Mouse (Mus musculus) heart, adult 2 months (tissue): ENCODE data around the gene Adcy2. TPM values are rescaled to one million over a fixed set of nuclear protein-coding genes. Genes with fewer than 3 reads are reported as not detected.

Source experiments
- DNase-seq, 2 experiments: peaks; one replicate each; pipeline ENCODE4 v3.0.0; 2021
- H3K27ac ChIP-seq: fragments of 200-600 bp; 2 replicates; pipeline ENCODE4 v1.8.1; 2022
- H3K27me3 ChIP-seq: fragments of 200-500 bp; 2 replicates; pipeline ENCODE4 v1.6.1; 2012; ENCODE audit warnings: mild to moderate bottlenecking, low read length, inconsistent platforms, mixed read lengths; ENCODE audit not compliant: control insufficient read depth, insufficient read depth
- H3K36me3 ChIP-seq: fragments of 200-500 bp; 2 replicates; pipeline ENCODE4 v1.6.1; 2012; ENCODE audit warnings: low read length, inconsistent platforms; ENCODE audit not compliant: control insufficient read depth, insufficient read depth
- H3K4me1 ChIP-seq: fragments of 200-500 bp; 2 replicates; pipeline ENCODE4 v1.6.1; 2011; ENCODE audit warnings: low read length; ENCODE audit not compliant: control insufficient read depth, insufficient read depth
- H3K4me3 ChIP-seq: fragments of 200-600 bp; 2 replicates; pipeline ENCODE4 v1.8.1; 2022
- H3K79me2 ChIP-seq: fragments of 200-500 bp; replicated peaks from 2 replicates; pipeline ENCODE4 v1.6.1; 2012; ENCODE audit warnings: mild to moderate bottlenecking, inconsistent platforms, low read length, moderate library complexity, mixed read lengths; ENCODE audit not compliant: control insufficient read depth, insufficient read depth
- H3K9ac ChIP-seq: fragments of 200-500 bp; 2 replicates; pipeline ENCODE4 v1.6.1; 2012; ENCODE audit warnings: low read depth, mild to moderate bottlenecking, control low read depth, inconsistent platforms, low read length, mixed read lengths
- CTCF ChIP-seq: fragments of 200-600 bp; IDR thresholded peaks from 2 replicates; pipeline ENCODE4 v1.8.1; 2022; ENCODE audit warnings: antibody characterized with exemption, mild to moderate bottlenecking, moderate library complexity
- EP300 ChIP-seq: fragments of 200-500 bp; IDR thresholded peaks from 2 replicates; pipeline ENCODE4 v1.6.1; 2011; ENCODE audit warnings: low read depth, low read length, control low read depth; ENCODE audit not compliant: insufficient read depth
- POLR2A ChIP-seq: fragments of 200-500 bp; IDR thresholded peaks from 2 replicates; pipeline ENCODE4 v1.6.1; 2011; ENCODE audit warnings: mild to moderate bottlenecking, low read depth, low read length, control low read depth; ENCODE audit not compliant: insufficient read depth
- WGBS: fragments of 180-500 bp; shearing (Covaris S2); methylation state at CpG from one replicate; pipeline ENCODE4 v1.1.7; 2018; 5-methylcytosine and 5-hydroxymethylcytosine counted together
- intact Hi-C: fragments of 180-260 bp; cut with DNase I; formaldehyde crosslinking; loops from one replicate; pipeline ENCODE4 v1.15.1; 2025
- polyA plus RNA-seq: library from polyadenylated mRNA; depleted of rRNA; stranded (reverse); fragments of >200 nt; gene quantifications from 2 replicates; pipeline ENCODE4 v1.2.3, GENCODE M21; 2012
- total RNA-seq, 2 experiments: library from RNA; stranded (reverse); gene quantifications; 2 replicates each; pipeline ENCODE4 v1.2.3; 2021

The Adcy2 gene
- total and polyA plus RNA-seq, 3 experiments, result 0.16 to 0.43 (median 0.32) TPM

DNA sequence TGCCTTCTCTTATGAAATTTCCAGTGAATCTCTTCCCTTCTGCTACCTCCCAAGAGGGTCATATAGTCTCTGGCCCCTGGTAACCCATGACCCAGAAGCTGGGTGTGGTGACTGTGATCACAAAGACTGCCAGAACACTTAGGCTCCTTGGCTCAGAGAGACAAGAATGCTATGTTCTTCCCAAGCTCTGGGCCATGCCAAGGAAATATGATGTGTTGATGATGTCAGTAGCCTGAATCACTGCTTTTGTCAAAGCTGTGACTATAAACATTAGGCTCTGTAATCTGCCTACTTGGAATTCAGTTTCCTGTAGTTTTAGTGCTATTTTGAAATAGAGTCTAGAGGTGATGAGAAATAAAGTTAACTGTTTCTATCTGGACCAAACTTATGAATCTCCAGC, 206.1 kb downstream of the Adcy2 start:
- H3K4me1 ChIP-seq, result no peaks in the 10 kb centered on the region
- no peak overlapping the region for H3K27ac ChIP-seq
- H3K27me3 ChIP-seq, result no peaks in the 10 kb centered on the region
- no peaks in the 10 kb centered on the region for H3K79me2 ChIP-seq
- no peak overlapping the region for H3K4me3 ChIP-seq
- no peak overlapping the region for H3K9ac ChIP-seq
- TF ChIP-seq POLR2A, result no peak
- no peak for TF ChIP-seq EP300
- TF ChIP-seq CTCF, result no peak
- DNase-seq, result peak in 1 of 2 experiments; percentile 4
- H3K36me3 ChIP-seq, result no peaks in the 10 kb centered on the region
- intact Hi-C loops, result no loop called here

DNA sequence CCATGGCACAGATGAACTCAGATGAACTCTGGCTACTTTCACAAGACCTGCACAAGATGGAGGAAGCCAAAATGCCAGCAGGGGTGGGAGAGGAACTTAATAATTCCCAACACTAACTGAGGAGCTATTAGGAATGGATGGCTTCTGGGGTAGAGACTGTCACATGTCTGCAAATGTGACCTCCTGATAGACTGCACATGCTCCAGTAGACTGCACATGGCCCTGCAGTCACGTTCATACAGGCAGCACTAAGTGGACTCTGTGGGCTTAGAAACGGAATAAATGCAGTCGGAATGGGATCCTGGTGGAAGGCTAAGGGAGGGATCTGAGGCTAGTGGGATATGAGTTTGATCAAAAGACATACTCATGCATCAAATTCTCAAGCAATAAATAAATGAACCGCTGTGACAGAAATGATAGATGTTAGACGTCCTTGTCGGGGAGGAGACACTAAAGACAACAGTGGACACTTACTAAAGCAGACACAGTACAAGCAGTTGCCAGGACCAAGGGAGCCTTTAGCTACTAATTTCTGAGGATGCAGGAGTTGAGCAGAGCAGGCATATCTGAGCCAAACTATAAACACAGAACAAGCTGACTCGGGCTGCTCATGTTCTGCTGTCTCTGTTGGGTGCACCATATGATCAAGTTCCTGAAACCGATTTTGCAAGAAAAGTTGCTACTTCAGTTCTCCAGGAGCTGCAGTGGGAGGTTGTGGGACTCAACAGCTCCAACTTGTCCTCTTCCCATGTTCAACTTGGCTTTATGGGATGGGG, 211.9 kb downstream of the Adcy2 start:
- H3K4me1 ChIP-seq, result no peaks in the 10 kb centered on the region
- H3K27me3 ChIP-seq, result no peaks in the 10 kb centered on the region
- no peaks in the 10 kb centered on the region for H3K36me3 ChIP-seq
- TF ChIP-seq POLR2A (no peak), EP300 (no peak)
- intact Hi-C loops, result no loop called here
- no peak for DNase-seq
- no peaks in the 10 kb centered on the region for H3K79me2 ChIP-seq
- H3K27ac ChIP-seq, result no peak overlapping the region
- WGBS, result 81% methylated on average over 8 of the region's 8 CpGs
- no peak overlapping the region for H3K4me3 ChIP-seq
- no peak overlapping the region for H3K9ac ChIP-seq

DNA sequence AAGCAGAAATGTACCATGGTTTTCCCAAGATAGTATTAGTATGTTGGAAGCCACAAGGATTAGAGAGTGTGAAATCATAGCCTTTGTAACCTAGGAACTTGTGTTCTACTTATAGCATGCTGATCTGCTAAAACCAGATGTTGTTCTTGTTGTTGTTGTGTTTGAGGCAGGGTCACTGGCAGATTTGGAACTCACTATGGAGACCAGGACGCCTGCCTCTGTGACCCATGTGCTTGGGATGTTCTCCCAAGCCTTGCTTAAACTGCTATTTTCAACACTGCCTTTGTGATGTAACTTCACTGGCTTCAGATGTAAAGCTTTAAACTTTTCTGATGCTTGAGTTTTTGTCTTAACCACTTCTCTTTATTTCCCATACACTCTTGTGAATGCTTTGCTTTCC, 216.2 kb downstream of the Adcy2 start:
- H3K4me1 ChIP-seq, result no peaks in the 10 kb centered on the region
- 35% methylated on average over 1 of the region's 1 CpGs for WGBS
- H3K27ac ChIP-seq, result no peak overlapping the region
- TF ChIP-seq EP300 (no peak), POLR2A (no peak), CTCF (no peak)
- H3K9ac ChIP-seq, result no peak overlapping the region
- no peaks in the 10 kb centered on the region for H3K36me3 ChIP-seq
- no peak overlapping the region for H3K4me3 ChIP-seq
- no peak for DNase-seq
- intact Hi-C loops, result no loop called here
- H3K27me3 ChIP-seq, result no peaks in the 10 kb centered on the region
- no peaks in the 10 kb centered on the region for H3K79me2 ChIP-seq

DNA sequence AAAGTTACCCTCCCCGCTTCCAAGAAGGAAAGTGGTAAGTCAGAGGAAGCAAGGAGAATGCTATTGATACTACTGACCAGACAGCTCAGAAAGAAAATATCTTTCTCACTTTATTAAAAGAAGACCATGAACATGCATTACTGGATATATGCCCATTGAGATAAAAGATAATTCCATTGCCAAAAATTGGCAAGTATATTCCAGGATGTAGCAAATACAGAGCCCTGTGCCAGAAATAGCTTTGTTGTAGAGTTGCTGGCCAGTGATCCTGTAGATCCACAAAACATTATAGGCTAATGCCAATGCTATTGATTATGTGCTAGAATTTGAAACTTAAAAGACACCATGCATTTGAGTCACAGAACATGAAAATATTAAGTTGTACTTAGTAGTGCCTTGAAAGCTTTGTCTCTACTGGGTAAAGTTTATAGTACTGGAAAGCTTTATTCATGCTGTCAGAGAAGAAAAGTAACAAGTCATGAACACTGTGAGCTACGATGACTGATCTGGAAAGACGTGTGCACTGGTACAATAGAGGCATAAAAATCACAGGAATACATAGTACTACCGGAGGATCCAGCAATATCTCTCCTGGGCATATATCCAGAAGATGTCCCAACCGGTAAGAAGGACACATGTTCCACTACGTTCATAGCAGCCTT, 221.2 kb downstream of the Adcy2 start:
- no peak overlapping the region for H3K4me3 ChIP-seq
- H3K36me3 ChIP-seq, result no peaks in the 10 kb centered on the region
- H3K9ac ChIP-seq, result no peak overlapping the region
- H3K4me1 ChIP-seq, result no peaks in the 10 kb centered on the region
- H3K27me3 ChIP-seq, result no peaks in the 10 kb centered on the region
- TF ChIP-seq POLR2A, result no peak
- TF ChIP-seq EP300, result no peak
- TF ChIP-seq CTCF, result no peak
- H3K27ac ChIP-seq, result no peak overlapping the region
- DNase-seq, result no peak
- intact Hi-C loops, result no loop called here
- no peaks in the 10 kb centered on the region for H3K79me2 ChIP-seq
- WGBS, result 76% methylated on average over 6 of the region's 6 CpGs

DNA sequence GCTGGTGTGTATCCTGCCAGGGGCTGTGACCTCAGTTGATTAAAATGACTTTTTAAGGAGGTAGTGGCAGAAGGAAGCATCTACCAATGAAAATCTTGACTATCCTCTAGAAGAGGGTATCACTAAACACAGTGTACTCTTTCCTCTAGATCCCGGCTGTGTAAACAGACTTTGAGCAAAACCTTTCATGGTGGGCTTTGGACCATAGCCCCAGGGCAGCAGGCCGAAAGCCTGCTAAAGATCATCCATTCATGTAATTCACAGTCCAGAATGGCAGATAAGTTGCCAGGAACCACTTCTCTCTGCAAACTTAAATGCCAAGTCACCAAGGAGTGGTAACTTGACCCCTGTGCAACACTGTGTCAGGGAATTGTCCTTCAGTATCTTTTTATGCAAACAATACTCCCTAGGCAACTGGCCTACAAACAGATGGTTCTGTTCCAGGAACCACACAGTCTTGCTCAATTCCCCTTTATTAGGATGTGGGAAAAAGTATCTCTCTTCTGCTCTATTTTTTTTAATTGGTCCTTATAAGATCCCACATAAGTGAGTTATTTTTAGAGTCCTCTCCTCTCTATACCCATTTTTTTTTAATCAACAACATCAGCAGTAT, 225.6 kb downstream of the Adcy2 start:
- DNase-seq, result peak in 1 of 2 experiments; percentile 8
- H3K79me2 ChIP-seq, result no peaks in the 10 kb centered on the region
- H3K4me1 ChIP-seq, result no peaks in the 10 kb centered on the region
- no peaks in the 10 kb centered on the region for H3K36me3 ChIP-seq
- TF ChIP-seq EP300 (no peak), POLR2A (no peak), CTCF (no peak)
- H3K27me3 ChIP-seq, result no peaks in the 10 kb centered on the region
- H3K9ac ChIP-seq, result no peak overlapping the region
- 52% methylated on average over 2 of the region's 2 CpGs for WGBS
- no peak overlapping the region for H3K4me3 ChIP-seq
- H3K27ac ChIP-seq, result no peak overlapping the region
- intact Hi-C loops, result no loop called here

DNA sequence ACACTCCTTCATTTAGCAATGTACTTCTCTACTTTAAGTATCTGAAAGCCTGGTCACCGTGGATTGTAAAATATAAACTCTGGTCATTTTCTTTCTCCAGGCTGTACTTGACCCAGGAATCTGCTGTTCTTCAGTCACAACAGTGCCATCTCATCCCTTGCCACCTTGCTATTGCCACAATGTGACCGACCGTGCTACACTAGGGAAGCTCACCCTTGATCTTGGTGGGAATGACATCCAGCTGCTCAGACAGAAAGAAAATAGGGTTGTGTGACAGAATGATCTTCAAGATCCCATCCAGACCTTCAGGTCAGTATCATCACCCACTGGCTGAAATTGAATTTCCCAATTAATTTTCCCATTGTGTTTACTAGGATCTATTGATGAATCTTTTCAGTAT, 230.8 kb downstream of the Adcy2 start:
- H3K9ac ChIP-seq, result no peak overlapping the region
- 83% methylated on average over 3 of the region's 3 CpGs for WGBS
- no peak overlapping the region for H3K27ac ChIP-seq
- no peak overlapping the region for H3K4me3 ChIP-seq
- no peaks in the 10 kb centered on the region for H3K79me2 ChIP-seq
- TF ChIP-seq CTCF, result no peak
- TF ChIP-seq POLR2A, result no peak
- no peak for TF ChIP-seq EP300
- no peak for DNase-seq
- H3K27me3 ChIP-seq, result no peaks in the 10 kb centered on the region
- no peaks in the 10 kb centered on the region for H3K4me1 ChIP-seq
- no peaks in the 10 kb centered on the region for H3K36me3 ChIP-seq
- intact Hi-C loops, result no loop called here
